In genomic region chr11:97308806-97309450, GRCm38 (mm10) we compare ENCODE assay signal across 8 mouse cellular contexts. TPM values are rescaled to one million over a fixed set of nuclear protein-coding genes. Genes with fewer than 3 reads are reported as not detected.
A peak's percentile ranks its signal among the peaks of the same experiment; 100 is the strongest.
DNase-seq lines count a peak whose midpoint lies in the region; ATAC-seq and TF ChIP-seq lines count a peak whose summit lies in the region.

No protein-coding gene starts in this region.

- TF ChIP-seq CTCF in kidney, postnatal 0 days (IDR thresholded peaks at IDR 0.05; ENCODE audit: low read depth), result no peak

- H3K9me3 ChIP-seq in kidney, postnatal 0 days (replicated peaks; ENCODE audit: low read length), result no peaks in the 10 kb centered on the region
- H3K9me3 ChIP-seq in embryonic facial prominence, embryonic 10.5 days, result no peaks in the 10 kb centered on the region
- no peaks in the 10 kb centered on the region for H3K9me3 ChIP-seq in intestine, embryonic 15.5 days

- 48% methylated on average over 3 of the region's 3 CpGs for WGBS in kidney, postnatal 0 days
- WGBS in embryonic facial prominence, embryonic 10.5 days, result 57% methylated on average over 3 of the region's 3 CpGs
- 30% methylated on average over 3 of the region's 3 CpGs for WGBS in intestine, embryonic 15.5 days

- H3K79me2 ChIP-seq in myocyte (ENCODE audit: control insufficient read depth, insufficient read depth), result no peaks in the 10 kb centered on the region

- H3K36me3 ChIP-seq in kidney, postnatal 0 days (ENCODE audit: insufficient read depth, low read length), result no peaks in the 10 kb centered on the region
- H3K36me3 ChIP-seq in embryonic facial prominence, embryonic 10.5 days (replicated peaks), result no peaks in the 10 kb centered on the region
- no peaks in the 10 kb centered on the region for H3K36me3 ChIP-seq in intestine, embryonic 15.5 days
- H3K36me3 ChIP-seq in myocyte (ENCODE audit: control insufficient read depth, insufficient read depth), result no peaks in the 10 kb centered on the region

- ATAC-seq in kidney, postnatal 0 days (replicated peaks; ENCODE audit: low FRiP score, low read depth), result no peak
- no peak for ATAC-seq in intestine, embryonic 15.5 days

- no peak for DNase-seq in kidney, postnatal 0 days (ENCODE audit: low spot score)
- no peak for DNase-seq in kidney, adult 8-10 months
- DNase-seq in embryonic facial prominence, embryonic 10.5 days (ENCODE audit: low spot score), result no peak
- DNase-seq in urinary bladder, postnatal 10 days (ENCODE audit: low spot score), result no peak
- no peak for DNase-seq in urinary bladder, postnatal 36 days (ENCODE audit: low spot score in 2 of 2)
- no peak for DNase-seq in kidney, postnatal 25 days

- TF ChIP-seq POLR2A in myocyte (IDR thresholded peaks at IDR 0.05; ENCODE audit: insufficient read length, low read depth), result no peak

- no peaks in the 10 kb centered on the region for H3K27me3 ChIP-seq in kidney, postnatal 0 days (ENCODE audit: insufficient read depth, low read length)
- 0 out of 2 replicates have a peak, but pooled peaks cover 10% of the 10 kb centered on the region for H3K27me3 ChIP-seq in embryonic facial prominence, embryonic 10.5 days (replicated peaks; ENCODE audit: low read depth, poor library complexity, severe bottlenecking)
- H3K27me3 ChIP-seq in intestine, embryonic 15.5 days (replicated peaks), result no peaks in the 10 kb centered on the region
- H3K27me3 ChIP-seq in myocyte (ENCODE audit: control insufficient read depth, insufficient read depth, insufficient read length), result no peaks in the 10 kb centered on the region

- no peak overlapping the region for H3K9ac ChIP-seq in kidney, postnatal 0 days (ENCODE audit: low read depth, low read length)
- peak overlapping the region; percentile 53; the same call in 1 of the 2 replicates for H3K9ac ChIP-seq in intestine, embryonic 15.5 days

- H3ac ChIP-seq in myocyte (ENCODE audit: control insufficient read depth, insufficient read length), result peak overlapping the region; percentile 42

- H3K4me2 ChIP-seq in kidney, postnatal 0 days (ENCODE audit: low read length), result peak overlapping the region; percentile 76
- H3K4me2 ChIP-seq in intestine, embryonic 15.5 days (replicated peaks), result peak overlapping the region; percentile 71
- peak overlapping the region; percentile 98 for H3K4me2 ChIP-seq in myocyte (ENCODE audit: low read depth)

- H3K4me3 ChIP-seq in kidney, postnatal 0 days (replicated peaks; ENCODE audit: low read depth, low read length), result no peak overlapping the region
- H3K4me3 ChIP-seq in embryonic facial prominence, embryonic 10.5 days, result peak overlapping the region; percentile 62
- H3K4me3 ChIP-seq in intestine, embryonic 15.5 days (replicated peaks), result peak overlapping the region; percentile 42
- H3K4me3 ChIP-seq in myocyte, result peak overlapping the region; percentile 28

- H3K27ac ChIP-seq in kidney, postnatal 0 days, result 0 out of 2 replicates have a peak overlapping the region, but pooled peaks have one; percentile 25
- no peak overlapping the region; the same call in 1 of the 2 replicates for H3K27ac ChIP-seq in embryonic facial prominence, embryonic 10.5 days (replicated peaks)
- peak overlapping the region; percentile 84 for H3K27ac ChIP-seq in intestine, embryonic 15.5 days

- 0 out of 2 replicates have a peak, but pooled peaks cover 4% of the 10 kb centered on the region for H3K4me1 ChIP-seq in kidney, postnatal 0 days (replicated peaks; ENCODE audit: insufficient read depth, low read length)
- H3K4me1 ChIP-seq in embryonic facial prominence, embryonic 10.5 days, result peaks cover 25% of the 10 kb centered on the region
- H3K4me1 ChIP-seq in intestine, embryonic 15.5 days (replicated peaks), result peaks cover 16% of the 10 kb centered on the region

TF ChIP-seq in myocyte, 11 proteins besides CTCF, POLR2A, EP300 and RAD21:
- TF ChIP-seq MYOD1 (IDR thresholded peaks at IDR 0.05; ENCODE audit: control insufficient read depth in 1 of 3, insufficient read length in 2 of 3, low read depth in 2 of 3) (no peak), REST (IDR thresholded peaks at IDR 0.05; ENCODE audit: insufficient read depth, insufficient read length) (no peak), TCF3 (IDR thresholded peaks at IDR 0.05; ENCODE audit: insufficient read length, low read depth) (no peak), CEBPB (IDR thresholded peaks at IDR 0.05; ENCODE audit: insufficient read depth, poor library complexity, severe bottlenecking) (no peak), MYOG (IDR thresholded peaks at IDR 0.05; ENCODE audit: control insufficient read depth in 1 of 3, insufficient read depth in 1 of 3, insufficient read length in 2 of 3, low read depth in 2 of 3) (no peak), MAX (IDR thresholded peaks at IDR 0.05; ENCODE audit: low read depth) (no peak), SRF (IDR thresholded peaks at IDR 0.05; ENCODE audit: control insufficient read depth, insufficient read length, low read depth) (no peak), E2F4 (IDR thresholded peaks at IDR 0.05; ENCODE audit: insufficient read depth) (no peak), TCF12 (IDR thresholded peaks at IDR 0.05; ENCODE audit: insufficient read depth, poor library complexity, severe bottlenecking) (no peak), POLR2AphosphoS2 (IDR thresholded peaks at IDR 0.05; ENCODE audit: insufficient read length, low read depth) (no peak), USF1 (IDR thresholded peaks at IDR 0.05; ENCODE audit: low read depth) (no peak)

RNA-seq across cellular contexts. Expression of gene Mrpl45, which starts 6.6 kb away (rescaled TPM):
- polyA plus RNA-seq in kidney, postnatal 0 days (2015; fragmentation: Nextera tagmentation; extraction: Ambion mirVana), result 54.3 and 56.9 TPM in 2 replicates
- polyA plus RNA-seq in embryonic facial prominence, embryonic 10.5 days (2016; fragmentation: Nextera tagmentation; extraction: Ambion mirVana), result 65.7 and 67.0 TPM in 2 replicates
- 55.4 and 60.3 TPM in 2 replicates for polyA plus RNA-seq in intestine, embryonic 15.5 days (2015; fragmentation: Nextera tagmentation; extraction: Ambion mirVana)
- polyA plus RNA-seq in myocyte (2012; fragmentation: generic; extraction: Trizol), result 36.3 TPM

RNA-seq across cellular contexts. Expression of gene Npepps, which starts 28.5 kb away (rescaled TPM):
- 46.5 TPM in 2 replicates for polyA plus RNA-seq in kidney, postnatal 0 days (2015; fragmentation: Nextera tagmentation; extraction: Ambion mirVana)
- polyA plus RNA-seq in embryonic facial prominence, embryonic 10.5 days (2016; fragmentation: Nextera tagmentation; extraction: Ambion mirVana), result 85.5 and 88.1 TPM in 2 replicates
- 77.3 and 84.1 TPM in 2 replicates for polyA plus RNA-seq in intestine, embryonic 15.5 days (2015; fragmentation: Nextera tagmentation; extraction: Ambion mirVana)
- 45.6 TPM for polyA plus RNA-seq in myocyte (2012; fragmentation: generic; extraction: Trizol)

RNA-seq across cellular contexts. Expression of gene Gpr179, which starts 42.9 kb away (rescaled TPM):
- 0.05 and 0.06 TPM in 2 replicates for polyA plus RNA-seq in kidney, postnatal 0 days (2015; fragmentation: Nextera tagmentation; extraction: Ambion mirVana)
- 0.05 and 0.07 TPM in 2 replicates for polyA plus RNA-seq in embryonic facial prominence, embryonic 10.5 days (2016; fragmentation: Nextera tagmentation; extraction: Ambion mirVana)
- 0.10 and 0.20 TPM in 2 replicates for polyA plus RNA-seq in intestine, embryonic 15.5 days (2015; fragmentation: Nextera tagmentation; extraction: Ambion mirVana)
- 0.08 TPM for polyA plus RNA-seq in myocyte (2012; fragmentation: generic; extraction: Trizol)

RNA-seq across cellular contexts. Expression of gene Socs7, which starts 53.4 kb away (rescaled TPM):
- polyA plus RNA-seq in kidney, postnatal 0 days (2015; fragmentation: Nextera tagmentation; extraction: Ambion mirVana), result 2.4 and 2.6 TPM in 2 replicates
- polyA plus RNA-seq in embryonic facial prominence, embryonic 10.5 days (2016; fragmentation: Nextera tagmentation; extraction: Ambion mirVana), result 3.3 TPM in 2 replicates
- polyA plus RNA-seq in intestine, embryonic 15.5 days (2015; fragmentation: Nextera tagmentation; extraction: Ambion mirVana), result 2.6 and 3.5 TPM in 2 replicates
- polyA plus RNA-seq in myocyte (2012; fragmentation: generic; extraction: Trizol), result 19.8 TPM
